Mouse (Mus musculus): ENCODE results near the gene Stap2. TPM values are rescaled to one million over a fixed set of nuclear protein-coding genes. Genes with fewer than 3 reads are reported as not detected.

Stap2 gene
- polyA plus RNA-seq (2017; shearing (Covaris generic)) = 0.24 TPM

DNA sequence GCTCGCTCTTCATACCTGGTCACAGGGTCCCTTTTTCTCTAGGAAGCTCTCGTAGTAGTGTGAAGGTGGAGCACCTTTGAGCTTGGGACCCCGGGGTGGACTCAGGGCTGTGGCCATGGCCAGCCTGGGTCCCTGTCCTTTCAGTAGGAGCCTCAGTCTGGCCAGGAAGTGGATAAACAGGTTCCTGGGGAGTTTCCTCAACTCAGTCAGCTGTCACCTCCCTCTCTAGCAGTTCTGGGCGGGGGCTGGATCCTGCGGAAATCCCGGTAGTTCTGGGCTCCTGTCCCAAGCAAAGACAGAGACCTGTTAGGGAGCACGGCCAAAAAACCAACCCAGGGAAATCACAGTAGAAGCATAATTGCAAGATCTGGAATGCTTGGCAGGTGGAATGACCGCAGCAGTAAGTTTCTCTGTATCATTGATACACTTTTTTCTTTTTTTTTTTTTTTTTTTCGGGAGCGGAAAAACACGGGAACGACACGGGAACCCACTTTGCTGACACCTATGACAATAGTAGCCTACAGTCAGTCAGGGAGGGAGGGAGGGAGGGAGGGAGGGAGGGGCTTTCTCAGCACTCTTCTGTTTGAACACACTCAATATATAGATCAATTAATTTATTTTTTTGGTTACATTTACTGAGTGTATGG, at the start of gene Stap2, which contains the start of gene Mpnd:
TSS of gene Stap2 (minus strand) at position 170 of the 647 bp plus-strand sequence.
TSS of gene Mpnd (plus strand) at position 297 of the 647 bp plus-strand sequence.

GRCm38 (mm10) chr17:56040030-56040856, 34.9 kb upstream of the Stap2 start, which contains the start of gene Chaf1a:
Gene Chaf1a, plus strand, starts transcription at chr17:56040439.

DNA sequence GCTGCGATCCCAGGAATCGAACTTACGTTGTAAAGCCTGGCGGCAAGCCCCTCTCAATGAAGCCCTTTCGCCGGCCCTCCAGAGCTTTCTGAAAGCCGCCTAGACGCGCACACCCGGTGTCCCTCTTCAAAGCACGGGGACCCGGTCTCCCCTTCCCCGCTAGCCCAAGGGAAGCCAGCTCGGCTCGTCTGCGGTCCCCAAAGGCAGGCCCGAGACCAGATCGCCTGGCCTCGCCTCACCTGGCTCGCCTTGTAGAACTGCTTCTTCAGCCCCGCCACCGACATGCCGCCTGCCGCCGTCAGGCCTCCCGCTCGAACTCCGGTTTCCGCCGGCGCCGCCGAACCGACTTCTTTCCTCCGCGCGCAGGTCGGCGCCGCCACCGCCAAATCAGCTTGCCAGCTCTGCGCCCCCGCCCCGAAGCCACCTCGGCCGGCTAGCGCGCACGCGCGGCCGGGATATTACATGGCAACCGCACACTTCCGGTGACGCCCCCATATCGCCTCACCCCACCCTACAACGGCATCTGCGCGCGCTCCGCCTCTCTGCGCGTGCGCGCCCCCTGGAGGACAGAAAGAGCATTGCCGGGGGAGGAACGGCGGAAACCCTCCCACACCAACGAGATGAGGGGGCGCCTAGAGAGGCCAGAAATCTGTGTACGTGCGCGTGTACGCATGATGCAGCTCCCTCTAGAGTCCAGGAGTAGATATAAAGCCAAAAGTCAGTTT, 31.0 kb upstream of the Stap2 start, which contains the start of gene Sh3gl1:
TSS of gene Sh3gl1 (minus strand) at position 460 of the 725 bp plus-strand sequence.

GRCm38 (mm10) chr17:55986030-55986961, 19.1 kb downstream of the Stap2 start, which contains the start of gene Fsd1:
Gene Fsd1, plus strand, starts transcription at chr17:55986509.

GRCm38 (mm10) chr17:55969966-55970891, 35.2 kb downstream of the Stap2 start, which contains the start of gene Shd:
Gene Shd, plus strand, starts transcription at chr17:55970467.

GRCm38 (mm10) chr17:55958918-55959728, 46.3 kb downstream of the Stap2 start, which contains the start of gene Yju2:
Gene Yju2, plus strand, starts transcription at chr17:55959099.

DNA sequence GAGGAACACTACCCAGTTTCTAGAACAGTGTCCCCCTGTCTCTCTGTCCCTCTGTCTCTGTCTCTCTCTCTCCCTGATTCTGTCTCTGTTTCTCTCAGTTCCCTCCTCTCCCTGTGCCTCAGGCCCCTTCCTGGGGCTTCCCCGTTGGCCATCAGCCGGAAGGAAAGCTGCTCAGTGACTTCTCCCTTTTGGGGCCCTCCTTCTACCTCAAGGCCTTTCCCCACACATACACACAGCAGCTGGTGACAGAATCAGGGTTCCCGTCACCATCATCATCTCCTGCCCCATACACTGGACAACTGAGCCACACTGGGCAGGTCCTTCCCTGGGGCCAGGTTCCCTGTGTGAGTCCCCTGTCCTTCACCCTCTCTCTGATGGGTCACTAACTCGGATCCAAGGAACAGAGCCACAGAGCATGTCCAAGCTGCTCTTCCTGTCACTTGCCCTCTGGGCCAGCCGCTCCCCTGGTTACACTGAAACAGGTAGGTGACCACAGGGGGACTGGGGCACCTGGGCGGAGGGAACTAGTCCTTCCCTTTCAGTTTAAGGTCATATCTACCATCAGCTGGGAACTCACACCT, 52.8 kb downstream of the Stap2 start, which contains the start of gene Ebi3:
TSS of gene Ebi3 (plus strand) at position 194 of the 581 bp plus-strand sequence.

GRCm38 (mm10) chr17:55949400-55949799, 56.0 kb downstream of the Stap2 start, which contains the start of gene Zfp119b:
Gene Zfp119b, minus strand, starts transcription at chr17:55949500.

Other genes with a start within 250 kb of the Stap2 start
- 26.8 TPM for gene Zfp119a, start 126.7 kb downstream of the Stap2 start, polyA plus RNA-seq (2017; shearing (Covaris generic))
- 31.1 TPM for gene Zfp959, start 113.5 kb downstream of the Stap2 start, polyA plus RNA-seq (2017; shearing (Covaris generic))
- 15.2 TPM for gene Zfp119b, start 56.1 kb downstream of the Stap2 start, polyA plus RNA-seq (2017; shearing (Covaris generic))
- gene Ebi3, start 52.9 kb downstream of the Stap2 start, polyA plus RNA-seq (2017; shearing (Covaris generic)) = 48.5 TPM
- gene Yju2, start 46.5 kb downstream of the Stap2 start, polyA plus RNA-seq (2017; shearing (Covaris generic)) = 40.2 TPM
- gene Shd, start 35.1 kb downstream of the Stap2 start, polyA plus RNA-seq (2017; shearing (Covaris generic)) = 0.19 TPM
- gene Fsd1, start 19.1 kb downstream of the Stap2 start, polyA plus RNA-seq (2017; shearing (Covaris generic)) = not detected
- 29.7 TPM for gene Mpnd, start 127 bp upstream of the Stap2 start, polyA plus RNA-seq (2017; shearing (Covaris generic))
- gene Sh3gl1, start 31.1 kb upstream of the Stap2 start, polyA plus RNA-seq (2017; shearing (Covaris generic)) = 149 TPM
- 0.52 TPM for gene Chaf1a, start 34.9 kb upstream of the Stap2 start, polyA plus RNA-seq (2017; shearing (Covaris generic))
- 82.8 TPM for gene Ubxn6, start 69.4 kb upstream of the Stap2 start, polyA plus RNA-seq (2017; shearing (Covaris generic))
- gene Hdgfl2, start 74.0 kb upstream of the Stap2 start, polyA plus RNA-seq (2017; shearing (Covaris generic)) = 145 TPM
- not detected for gene Plin4, start 104.2 kb upstream of the Stap2 start, polyA plus RNA-seq (2017; shearing (Covaris generic))
- not detected for gene Plin5, start 112.0 kb upstream of the Stap2 start, polyA plus RNA-seq (2017; shearing (Covaris generic))
- gene Lrg1, start 116.4 kb upstream of the Stap2 start, polyA plus RNA-seq (2017; shearing (Covaris generic)) = not detected
- not detected for gene Sema6b, start 134.8 kb upstream of the Stap2 start, polyA plus RNA-seq (2017; shearing (Covaris generic))
- 40.2 TPM for gene Tnfaip8l1, start 156.9 kb upstream of the Stap2 start, polyA plus RNA-seq (2017; shearing (Covaris generic))
- 74.8 TPM for gene Mydgf, start 178.3 kb upstream of the Stap2 start, polyA plus RNA-seq (2017; shearing (Covaris generic))
- 29.9 TPM for gene Dpp9, start 213.3 kb upstream of the Stap2 start, polyA plus RNA-seq (2017; shearing (Covaris generic))